Mouse (Mus musculus) midbrain, embryonic 14.5 days (tissue): ENCODE results near the gene Scrn2. TPM values are rescaled to one million over a fixed set of nuclear protein-coding genes. Genes with fewer than 3 reads are reported as not detected.

ENCODE experiments used
- ATAC-seq: fragments of 200-750 bp; cut with Nextera tagmentation; 2 replicates; pipeline ENCODE4 v1.8.0; 2017; ENCODE audit warnings: moderate number of reproducible peaks, moderate library complexity; ENCODE audit not compliant: low FRiP score, low TSS enrichment
- DNase-seq: peaks from one replicate; pipeline ENCODE4 v3.0.0-alpha.2; 2015
- H3K27ac ChIP-seq: fragments of 300-500 bp; sonication (generic); replicated peaks from 2 replicates; pipeline ENCODE4 v1.5.1; 2014; ENCODE audit warnings: mild to moderate bottlenecking, low read depth, low read length, moderate library complexity
- H3K27me3 ChIP-seq: fragments of 300-500 bp; sonication (generic); 2 replicates; pipeline ENCODE4 v1.6.1; 2014; ENCODE audit warnings: low read length, control low read depth, mixed read lengths; ENCODE audit not compliant: control insufficient read depth, insufficient read depth
- H3K36me3 ChIP-seq: fragments of 300-500 bp; sonication (generic); 2 replicates; pipeline ENCODE4 v1.6.1; 2014; ENCODE audit warnings: low read length, control low read depth; ENCODE audit not compliant: control insufficient read depth, insufficient read depth
- H3K4me1 ChIP-seq: fragments of 300-500 bp; sonication (generic); 2 replicates; pipeline ENCODE4 v1.6.1; 2014; ENCODE audit warnings: mild to moderate bottlenecking, antibody characterized with exemption, low read length, control low read depth; ENCODE audit not compliant: control insufficient read depth, insufficient read depth
- H3K4me2 ChIP-seq: fragments of 300-500 bp; sonication (generic); 2 replicates; pipeline ENCODE4 v1.6.1; 2014; ENCODE audit warnings: mild to moderate bottlenecking, low read length, moderate library complexity
- H3K4me3 ChIP-seq: fragments of 300-500 bp; sonication (generic); replicated peaks from 2 replicates; pipeline ENCODE4 v1.5.1; 2014; ENCODE audit warnings: low read depth, low read length
- H3K9ac ChIP-seq: fragments of 300-500 bp; sonication (generic); replicated peaks from 2 replicates; pipeline ENCODE4 v1.6.1; 2014; ENCODE audit warnings: mild to moderate bottlenecking, low read length, moderate library complexity
- H3K9me3 ChIP-seq: fragments of 300-500 bp; sonication (generic); 2 replicates; pipeline ENCODE4 v1.6.1; 2016; ENCODE audit warnings: low read length, control low read depth, mixed read lengths; ENCODE audit not compliant: control insufficient read depth
- WGBS: fragments of 180-500 bp; shearing (Covaris S2); extraction: QIAGEN DNeasy Blood & Tissue Kit; methylation state at CpG from one replicate; pipeline ENCODE4 v1.1.7; 2014; 5-methylcytosine and 5-hydroxymethylcytosine counted together
- polyA plus RNA-seq: library from polyadenylated mRNA; unstranded; fragments of >200 nt; fragmentation: Nextera tagmentation; extraction: Ambion mirVana; gene quantifications from 2 replicates; pipeline ENCODE4 v1.2.1, GENCODE M21; 2014

The Scrn2 gene
- polyA plus RNA-seq, 1 experiment from 2014 or later, result 15.6 TPM

DNA sequence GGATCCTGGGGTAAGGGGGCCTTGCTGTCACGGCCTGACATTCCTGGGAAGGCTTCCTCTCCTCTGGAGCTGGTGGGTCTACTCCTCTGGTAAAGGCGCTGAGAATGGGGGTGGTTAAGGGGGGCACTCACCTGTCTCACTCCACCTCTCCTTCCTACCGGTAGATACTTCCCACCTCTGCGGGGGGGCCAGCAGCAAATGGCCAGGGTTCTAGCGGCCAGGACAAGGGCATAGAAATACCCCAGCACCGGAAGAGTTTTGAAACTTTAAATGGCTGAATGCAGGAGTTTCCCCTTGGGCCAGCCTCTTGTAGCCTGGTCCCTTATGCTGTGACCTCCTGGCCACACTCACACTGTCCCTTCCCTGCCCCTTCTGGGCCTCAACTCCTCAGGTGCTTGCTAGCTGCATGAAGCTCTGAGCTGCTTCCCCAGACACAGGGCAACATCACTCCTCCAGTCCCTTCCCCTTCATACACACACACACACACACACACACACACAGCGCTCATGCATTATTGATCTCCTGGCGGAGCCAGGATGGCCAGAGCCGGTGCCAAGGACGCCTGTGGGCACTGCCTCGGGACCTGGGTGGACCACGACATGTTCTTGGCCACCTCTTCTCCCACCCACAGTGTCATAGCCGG is 21.3 kb downstream of the Scrn2 start:
- peak overlapping the region; percentile 52 for H3K27ac ChIP-seq
- H3K9ac ChIP-seq, result peak overlapping the region; percentile 78
- no peaks in the 10 kb centered on the region for H3K27me3 ChIP-seq
- DNase-seq, result peak; percentile 37
- peaks cover 14% of the 10 kb centered on the region for H3K4me1 ChIP-seq
- H3K4me3 ChIP-seq, result peak overlapping the region; percentile 64
- H3K4me2 ChIP-seq, result peak overlapping the region; percentile 94
- 16% methylated on average over 13 of the region's 13 CpGs for WGBS
- H3K9me3 ChIP-seq, result no peaks in the 10 kb centered on the region
- H3K36me3 ChIP-seq, result peaks cover 46% of the 10 kb centered on the region
- no peak; the same call in 1 of the 2 replicates for ATAC-seq

DNA sequence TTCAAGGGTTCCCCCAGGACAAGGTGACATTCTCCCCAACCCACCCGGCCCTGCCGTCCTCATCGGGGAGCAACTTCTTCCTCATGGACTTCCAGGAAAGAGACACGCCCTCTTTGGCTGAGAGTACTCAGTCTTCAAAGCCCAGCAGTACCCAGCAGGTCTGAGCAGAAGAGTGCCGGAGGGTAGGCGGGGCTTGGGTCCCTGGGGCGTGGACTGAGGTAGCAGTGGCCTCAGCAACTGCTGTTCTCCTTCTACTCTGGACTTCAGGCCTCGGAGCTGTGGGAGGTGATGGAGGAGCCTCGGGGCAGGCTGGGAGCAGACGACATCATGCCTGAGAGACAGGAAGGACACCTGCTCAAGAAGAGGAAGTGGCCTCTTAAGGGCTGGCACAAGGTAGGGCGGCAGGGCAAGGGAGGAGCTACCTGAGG is 22.5 kb downstream of the Scrn2 start:
- ATAC-seq, result no peak
- Histone ChIP-seq H3K9ac (no peak overlapping the region), H3K4me3 (no peak overlapping the region), H3K27me3 (no peaks in the 10 kb centered on the region), H3K4me2 (peak overlapping the region; percentile 94), H3K4me1 (peaks cover 14% of the 10 kb centered on the region), H3K27ac (no peak overlapping the region), H3K36me3 (peaks cover 50% of the 10 kb centered on the region), H3K9me3 (no peaks in the 10 kb centered on the region)
- no peak for DNase-seq
- 34% methylated on average over 11 of the region's 11 CpGs for WGBS

- H3K4me3 ChIP-seq, result no peak overlapping the region
- no peak overlapping the region for H3K4me2 ChIP-seq
- H3K9ac ChIP-seq, result no peak overlapping the region
- H3K36me3 ChIP-seq, result peaks cover 35% of the 10 kb centered on the region
- ATAC-seq, result no peak
- H3K4me1 ChIP-seq, result no peaks in the 10 kb centered on the region
- no peaks in the 10 kb centered on the region for H3K27me3 ChIP-seq
- H3K9me3 ChIP-seq, result no peaks in the 10 kb centered on the region
- 19% methylated on average over 9 of the region's 9 CpGs for WGBS
- peak overlapping the region; percentile 57 for H3K27ac ChIP-seq
- DNase-seq, result peak; percentile 43
These were observed 33.7 kb downstream of the Scrn2 start for GRCm38 (mm10) chr11:97063274-97063920.

DNA sequence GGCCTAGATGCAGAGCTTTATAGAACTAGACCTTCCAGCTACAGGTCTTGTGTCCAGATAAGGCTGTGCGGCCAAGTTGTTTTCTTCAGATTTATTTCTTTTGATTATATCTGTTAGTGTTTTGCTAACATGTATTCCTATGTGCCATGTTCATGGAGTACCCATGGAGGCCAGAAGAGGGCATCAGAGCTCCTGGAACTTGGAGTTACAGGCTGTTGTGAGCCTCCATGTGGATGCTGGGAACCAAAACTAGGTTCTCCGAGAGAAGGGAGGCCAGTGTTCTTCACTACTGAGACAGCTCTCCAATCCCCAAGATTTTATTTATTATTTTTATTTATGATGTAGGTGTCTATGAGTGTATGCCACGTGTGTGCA is 34.2 kb downstream of the Scrn2 start:
- no peak for ATAC-seq
- Histone ChIP-seq H3K27me3 (no peaks in the 10 kb centered on the region), H3K36me3 (peaks cover 35% of the 10 kb centered on the region), H3K4me1 (no peaks in the 10 kb centered on the region), H3K4me2 (no peak overlapping the region), H3K9me3 (no peaks in the 10 kb centered on the region), H3K27ac (peak overlapping the region; percentile 57), H3K4me3 (no peak overlapping the region), H3K9ac (no peak overlapping the region)
- peak; percentile 11 for DNase-seq
- 87% methylated on average over 3 of the region's 3 CpGs for WGBS

- Histone ChIP-seq H3K9me3 (no peaks in the 10 kb centered on the region), H3K9ac (no peak overlapping the region), H3K4me1 (no peaks in the 10 kb centered on the region), H3K36me3 (peaks cover 25% of the 10 kb centered on the region), H3K4me3 (no peak overlapping the region), H3K27me3 (no peaks in the 10 kb centered on the region), H3K27ac (no peak overlapping the region), H3K4me2 (no peak overlapping the region)
- 87% methylated on average over 12 of the region's 12 CpGs for WGBS
- DNase-seq (no peak), ATAC-seq (no peak)
These were observed 36.0 kb downstream of the Scrn2 start for GRCm38 (mm10) chr11:97065538-97066295.

GRCm38 (mm10) chr11:97066656-97067360 is 37.1 kb downstream of the Scrn2 start:
- Histone ChIP-seq H3K4me1 (no peaks in the 10 kb centered on the region), H3K9me3 (no peaks in the 10 kb centered on the region), H3K4me3 (no peak overlapping the region), H3K36me3 (peaks cover 18% of the 10 kb centered on the region), H3K27me3 (no peaks in the 10 kb centered on the region), H3K9ac (no peak overlapping the region), H3K4me2 (no peak overlapping the region), H3K27ac (no peak overlapping the region)
- WGBS, result 47% methylated on average over 22 of the region's 22 CpGs
- peak; percentile 30 for DNase-seq
- no peak for ATAC-seq

DNA sequence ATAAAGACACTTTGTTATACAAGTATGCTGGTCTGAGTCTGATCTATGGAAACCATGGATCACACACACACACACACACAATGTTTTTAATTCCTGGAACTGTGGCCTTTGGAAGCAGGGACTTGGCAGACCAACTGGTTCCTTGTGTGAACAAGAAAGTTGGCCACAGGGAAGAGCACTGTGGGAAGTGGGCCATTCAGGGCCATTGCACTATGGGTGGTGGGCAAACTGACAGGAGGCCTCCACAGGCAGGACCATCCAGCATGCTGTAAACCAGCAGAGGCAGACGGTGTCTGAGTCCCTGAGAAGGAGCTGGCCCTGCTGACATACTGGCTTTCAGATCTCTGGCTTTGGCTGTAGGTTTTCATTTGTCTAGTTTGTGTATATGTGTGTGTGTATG is 39.6 kb downstream of the Scrn2 start:
- H3K27me3 ChIP-seq, result no peaks in the 10 kb centered on the region
- ATAC-seq (no peak), DNase-seq (no peak)
- H3K27ac ChIP-seq, result no peak overlapping the region
- no peak overlapping the region for H3K4me3 ChIP-seq
- no peaks in the 10 kb centered on the region for H3K9me3 ChIP-seq
- peaks cover 18% of the 10 kb centered on the region for H3K36me3 ChIP-seq
- H3K4me2 ChIP-seq, result no peak overlapping the region
- no peak overlapping the region for H3K9ac ChIP-seq
- H3K4me1 ChIP-seq, result no peaks in the 10 kb centered on the region
- 71% methylated on average over 1 of the region's 1 CpGs for WGBS

DNA sequence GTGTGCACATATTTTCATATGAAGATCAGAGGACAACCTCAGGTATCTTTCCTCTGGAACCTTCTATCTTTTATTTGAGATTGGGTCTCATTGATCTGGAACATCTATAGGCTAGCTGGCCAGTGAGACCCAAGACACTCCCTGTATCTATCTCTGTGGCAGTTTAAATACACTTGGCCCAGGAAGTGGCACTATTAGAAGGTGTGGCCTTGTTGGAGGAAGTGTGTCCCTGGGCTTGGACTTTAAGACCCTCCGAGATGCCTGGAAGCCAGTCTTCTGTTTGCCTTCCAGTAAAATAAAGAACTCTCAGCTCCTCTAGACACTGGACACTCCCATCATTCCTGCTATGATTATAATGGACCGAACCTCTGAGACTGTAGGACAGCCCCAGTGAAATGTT is 40.0 kb downstream of the Scrn2 start:
- Histone ChIP-seq H3K4me1 (no peaks in the 10 kb centered on the region), H3K4me2 (no peak overlapping the region), H3K36me3 (peaks cover 18% of the 10 kb centered on the region), H3K27me3 (no peaks in the 10 kb centered on the region), H3K9me3 (no peaks in the 10 kb centered on the region), H3K9ac (no peak overlapping the region), H3K4me3 (no peak overlapping the region), H3K27ac (no peak overlapping the region)
- ATAC-seq, result no peak
- DNase-seq, result no peak
- 90% methylated on average over 2 of the region's 2 CpGs for WGBS
